Mouse (Mus musculus) erythroblast, embryonic 14.5 days (primary cell): Measurements from ENCODE around the gene Gm10964.

Source experiments
- GATA1 ChIP-seq: IDR thresholded peaks from 2 replicates; pipeline ENCODE4 v1.6.1; 2012; ENCODE audit warnings: low read length, inconsistent platforms, mixed read lengths
- TAL1 ChIP-seq: IDR thresholded peaks from 3 replicates; pipeline ENCODE4 v1.6.1; 2012; ENCODE audit warnings: low read length, inconsistent platforms, mixed read lengths

DNA sequence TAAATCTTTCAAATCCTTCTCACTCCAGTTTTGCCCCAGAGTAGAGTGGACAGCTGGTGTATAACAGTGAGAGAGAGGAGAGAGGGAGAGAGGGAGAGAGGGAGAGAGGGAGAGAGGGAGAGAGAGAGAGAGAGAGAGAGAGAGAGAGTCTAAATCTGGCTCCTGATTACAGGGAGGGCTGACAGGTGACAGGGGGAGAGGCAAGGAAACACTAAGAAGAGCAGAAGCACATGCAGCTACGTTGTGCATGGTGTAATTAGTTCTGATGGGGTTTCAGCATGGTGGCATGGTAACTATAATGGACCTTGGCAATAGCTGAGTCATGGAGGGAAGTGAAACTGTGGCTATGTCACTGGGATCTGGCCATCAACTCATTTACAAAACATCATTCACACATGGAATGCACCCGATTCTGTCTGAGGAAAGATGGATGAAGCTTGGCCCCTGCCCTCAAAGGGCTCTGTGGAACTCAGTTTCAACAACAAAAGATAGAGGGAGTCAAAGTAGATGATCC, 11.3 kb upstream of the Gm10964 start:
- no peak for TF ChIP-seq GATA1
- no peak for TF ChIP-seq TAL1
